ENCODE assay signal across 18 mouse cellular contexts in the genomic region with DNA sequence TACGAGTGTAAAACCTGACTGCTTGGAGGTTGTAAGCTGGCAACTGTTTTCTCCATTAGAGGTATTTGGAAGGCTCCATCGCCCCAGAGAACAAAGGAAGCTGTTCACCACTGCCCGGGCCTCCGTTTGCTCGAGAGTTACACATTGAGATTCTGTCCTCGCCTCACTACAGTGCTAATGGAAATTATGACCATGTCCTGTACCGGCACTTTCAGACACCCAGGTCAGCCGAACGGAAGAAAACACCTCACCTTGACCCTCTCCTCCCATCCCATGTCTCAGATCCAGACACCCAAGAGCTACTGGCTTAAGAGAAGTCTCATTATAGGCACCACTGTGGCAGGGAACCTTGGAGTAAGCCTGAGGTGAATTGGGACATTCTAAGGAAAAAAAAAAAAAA.
"Had no signal": no experiment of that assay in that cellular context is flagged by ENCODE, and none has a peak within 500 bp of the region (broad histone marks: within the 10 kb centered on the region; RNA-seq: fewer than 3 reads in every experiment).

No protein-coding gene starts in this region.

- H3K4me3 ChIP-seq: neural tube, embryonic 13.5 days; stomach, embryonic 15.5 days had no signal

- H3K9me3 ChIP-seq: midbrain, embryonic 10.5 days; midbrain, embryonic 12.5 days; neural tube, embryonic 13.5 days; neural tube, embryonic 15.5 days; stomach, embryonic 15.5 days had no signal

- H3K9ac ChIP-seq: midbrain, embryonic 12.5 days; neural tube, embryonic 13.5 days; neural tube, embryonic 15.5 days; stomach, embryonic 15.5 days had no signal

- H3K27ac ChIP-seq: midbrain, embryonic 10.5 days; midbrain, embryonic 12.5 days; neural tube, embryonic 13.5 days; neural tube, embryonic 15.5 days; stomach, embryonic 15.5 days; stomach, postnatal 0 days had no signal

- ATAC-seq: midbrain, embryonic 16.5 days had no signal

- DNase-seq: lung, adult 18-20 months; lung, embryonic 14.5 days; lung, postnatal 10 days; lung, postnatal 4 days; midbrain, embryonic 14.5 days; retina, postnatal 1 day; right cerebral cortex, adult 18-20 months; right cerebral cortex, postnatal 14 days; thymus, adult 2 months; thymus, postnatal 25 days; thymus, postnatal 4 days had no signal

- H3K27me3 ChIP-seq: midbrain, embryonic 12.5 days; neural tube, embryonic 13.5 days; neural tube, embryonic 15.5 days; stomach, embryonic 15.5 days had no signal

- H3K4me2 ChIP-seq: neural tube, embryonic 15.5 days; stomach, embryonic 15.5 days had no signal
